Mouse (Mus musculus): ENCODE measurements around the gene Actbl2. TPM values are rescaled to one million over a fixed set of nuclear protein-coding genes. Genes with fewer than 3 reads are reported as not detected.

Gene Actbl2
- polyA plus RNA-seq, 1 experiment from 2014 or later, result not detected

Other genes starting within 250 kb of the Actbl2 start
- gene Gpbp1, start 235.1 kb downstream of the Actbl2 start, polyA plus RNA-seq (2015; fragmentation: Nextera tagmentation; extraction: Ambion mirVana), result 107 and 122 TPM in 2 replicates

All from forebrain, embryonic 16.5 days (tissue).